Mouse (Mus musculus) left cerebral cortex, adult 8-10 months (tissue): ENCODE data around the gene Zfp872. TPM values are rescaled to one million over a fixed set of nuclear protein-coding genes. Genes with fewer than 3 reads are reported as not detected.

Source experiments
- total RNA-seq, 4 experiments: library from RNA; stranded (reverse); gene quantifications; 2 replicates each; pipeline ENCODE4 v1.2.4; 2022

The Zfp872 gene
- total RNA-seq, 4 experiments from 2014 or later, result 0.35 TPM; not detected in 3

Other genes with a start within 250 kb of the Zfp872 start
- gene Swsap1, start 232.3 kb upstream of the Zfp872 start, total RNA-seq, result 10 to 100 TPM; 13.2 to 15.0 (median 14.8) TPM
- gene Epor, start 224.6 kb upstream of the Zfp872 start, total RNA-seq, result 10 to 100 TPM; 12.9 to 15.3 (median 14.4) TPM
- gene Rgl3, start 198.6 kb upstream of the Zfp872 start, total RNA-seq, result 1 to 10 TPM; 2.7 to 4.4 (median 3.2) TPM
- 1 to 10 TPM; 6.6 to 9.2 (median 6.7) TPM for gene Ccdc151, start 185.5 kb upstream of the Zfp872 start, total RNA-seq
- 10 to 100 TPM; 89.5 to 94.0 (median 91.8) TPM for gene Prkcsh, start 185.3 kb upstream of the Zfp872 start, total RNA-seq
- 100 to 1,000 TPM; 132 to 153 (median 147) TPM for gene Elavl3, start 136.1 kb upstream of the Zfp872 start, total RNA-seq
- not detected for gene Gm49318, start 116.8 kb upstream of the Zfp872 start, total RNA-seq
- gene Zfp653, start 116.7 kb upstream of the Zfp872 start, total RNA-seq, result 10 to 100 TPM; 20.7 to 23.7 (median 21.9) TPM
- 10 to 100 TPM; 45.4 to 50.8 (median 48.0) TPM for gene Ecsit, start 102.7 kb upstream of the Zfp872 start, total RNA-seq
- gene Cnn1, start 88.9 kb upstream of the Zfp872 start, total RNA-seq, result 1 to 10 TPM in 1 of 4 experiments, under 1 TPM in 3; 0.37 to 1.2 (median 0.59) TPM
- 10 to 100 TPM; 52.2 to 69.8 (median 66.6) TPM for gene Elof1, start 70.9 kb upstream of the Zfp872 start, total RNA-seq
- gene Acp5, start 52.4 kb upstream of the Zfp872 start, total RNA-seq, result under 1 TPM in 3 of 4 experiments, not detected in 1; 0.32 to 0.42 (median 0.37) TPM
- gene Pigyl, start 31.2 kb upstream of the Zfp872 start, total RNA-seq, result 10 to 100 TPM; 41.6 to 49.3 (median 46.1) TPM
- gene Zfp809, start 37.6 kb downstream of the Zfp872 start, total RNA-seq, result 10 to 100 TPM; 17.9 to 26.0 (median 22.0) TPM
- gene Zfp599, start 71.8 kb downstream of the Zfp872 start, total RNA-seq, result 1 to 10 TPM; 4.3 to 5.7 (median 4.5) TPM
- 10 to 100 TPM; 15.5 to 21.8 (median 18.2) TPM for gene Zfp810, start 119.6 kb downstream of the Zfp872 start, total RNA-seq
- 10 to 100 TPM; 23.0 to 32.2 (median 24.3) TPM for gene Anln, start 201.1 kb downstream of the Zfp872 start, total RNA-seq
- 1 to 10 TPM; 5.5 to 7.3 (median 6.5) TPM for gene 9530077C05Rik, start 223.4 kb downstream of the Zfp872 start, total RNA-seq